Mouse (Mus musculus): ENCODE results near the gene Celsr1. TPM values are rescaled to one million over a fixed set of nuclear protein-coding genes. Genes with fewer than 3 reads are reported as not detected.
A peak's percentile ranks its signal among the peaks of the same experiment; 100 is the strongest.
"Not testable (repeated sequence)": the region's sequence is repeated elsewhere in the genome, so short reads cannot be mapped to it uniquely, and the experiment has no call there.

The Celsr1 gene
- total and polyA plus RNA-seq, 2 experiments from 2014 or later = 0.99 to 16.4 TPM

DNA sequence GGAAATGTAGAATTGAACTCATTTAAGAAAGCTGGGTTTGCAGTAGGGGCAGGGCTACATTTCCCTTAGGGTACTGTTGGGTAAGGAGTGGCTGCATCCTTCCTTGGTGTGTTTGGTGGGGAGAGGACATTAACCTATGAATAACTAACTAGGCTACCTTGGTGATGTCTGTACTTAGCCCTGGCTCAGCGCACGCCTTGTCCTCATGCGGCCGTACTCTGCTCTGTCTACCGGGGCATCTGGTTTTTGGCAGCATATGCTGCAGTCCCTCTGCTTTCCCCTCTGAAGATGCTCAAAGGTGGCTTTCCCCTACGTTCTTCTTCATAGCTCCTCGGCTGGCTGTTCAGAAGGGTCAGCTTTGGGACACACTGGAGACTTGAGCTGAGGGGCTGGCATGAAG, 156.2 kb downstream of the Celsr1 start:
- Histone ChIP-seq H3K4me1 (ENCODE audit: insufficient read depth, low read length) (peaks cover 14% of the 10 kb centered on the region; the same call in 1 of the 2 replicates), H3K27ac (no peak overlapping the region), H3K4me3 (ENCODE audit: low read length) (no peak overlapping the region), H3K27me3 (ENCODE audit: insufficient read depth, low read length) (no peaks in the 10 kb centered on the region), H3K4me2 (ENCODE audit: low read depth, low read length) (no peak overlapping the region), H3K36me3 (ENCODE audit: insufficient read depth, low read length) (peaks cover under 1% of the 10 kb centered on the region), H3K9ac (replicated peaks; ENCODE audit: low read length) (no peak overlapping the region), H3K9me3 (ENCODE audit: low read length) (no peaks in the 10 kb centered on the region)
- TF ChIP-seq CTCF (IDR thresholded peaks at IDR 0.05; ENCODE audit: low read depth) = no peak
- DNase-seq (ENCODE audit: low spot score) (no peak), ATAC-seq (no peak)
- 91% methylated on average over 7 of the region's 7 CpGs for WGBS

DNA sequence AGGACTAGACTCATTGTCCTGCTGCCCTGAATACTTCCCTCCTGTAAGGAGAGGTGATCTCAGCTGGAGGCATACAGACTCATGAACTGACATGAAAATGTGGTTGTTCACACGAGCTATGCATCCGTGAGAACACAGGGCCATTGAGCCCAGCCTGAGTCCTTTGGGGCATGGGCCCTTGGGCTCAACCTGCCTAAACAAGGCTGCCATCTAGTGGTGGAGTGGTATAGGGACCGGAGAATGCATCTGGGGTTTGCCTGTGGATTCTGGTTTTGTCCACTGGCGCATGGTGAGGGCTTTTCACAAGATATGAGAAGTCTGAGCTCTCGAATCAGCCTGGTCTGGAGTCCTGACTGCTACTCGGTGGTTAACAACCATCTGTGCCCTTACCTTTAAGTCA, 165.9 kb downstream of the Celsr1 start:
- Histone ChIP-seq H3K4me1 (ENCODE audit: insufficient read depth, low read length) (no peaks in the 10 kb centered on the region), H3K9me3 (ENCODE audit: low read length) (no peaks in the 10 kb centered on the region), H3K36me3 (ENCODE audit: insufficient read depth, low read length) (no peaks in the 10 kb centered on the region), H3K4me2 (ENCODE audit: low read depth, low read length) (no peak overlapping the region), H3K27me3 (ENCODE audit: insufficient read depth, low read length) (no peaks in the 10 kb centered on the region), H3K27ac (no peak overlapping the region), H3K4me3 (ENCODE audit: low read length) (no peak overlapping the region), H3K9ac (replicated peaks; ENCODE audit: low read length) (no peak overlapping the region)
- ATAC-seq (peak; percentile 71), DNase-seq (ENCODE audit: low spot score) (peak; percentile 80)
- 48% methylated on average over 6 of the region's 6 CpGs for WGBS
- TF ChIP-seq CTCF (IDR thresholded peaks at IDR 0.05; ENCODE audit: low read depth) = peak; percentile 93

DNA sequence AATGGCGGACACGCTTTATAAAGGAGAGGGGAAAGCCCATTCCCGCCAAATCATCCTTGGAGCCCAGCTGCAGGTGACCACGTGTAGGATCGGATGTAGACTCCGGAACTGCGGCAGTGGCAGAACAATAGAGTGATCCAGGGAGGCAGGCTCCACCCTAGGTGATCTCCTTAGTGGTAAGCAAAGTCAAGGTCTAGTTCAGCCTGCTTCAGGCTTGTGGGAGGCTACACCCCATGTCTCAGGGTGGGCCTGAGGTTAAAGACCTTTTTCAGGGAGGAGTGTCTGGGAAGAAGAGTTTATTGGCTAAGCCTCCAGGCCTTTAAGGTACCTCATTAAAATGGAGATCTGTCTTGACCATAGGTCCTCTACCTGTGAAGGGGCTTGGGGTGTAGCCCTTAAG, 167.7 kb downstream of the Celsr1 start:
- H3K9me3 ChIP-seq (ENCODE audit: low read length); H3K4me1 ChIP-seq (ENCODE audit: insufficient read depth, low read length); H3K4me3 ChIP-seq (ENCODE audit: low read length); ATAC-seq; H3K27ac ChIP-seq; DNase-seq (ENCODE audit: low spot score); H3K9ac ChIP-seq (replicated peaks; ENCODE audit: low read length); H3K4me2 ChIP-seq (ENCODE audit: low read depth, low read length); H3K36me3 ChIP-seq (ENCODE audit: insufficient read depth, low read length); H3K27me3 ChIP-seq (ENCODE audit: insufficient read depth, low read length): not testable (repeated sequence)
- 94% methylated on average over 7 of the region's 7 CpGs for WGBS

DNA sequence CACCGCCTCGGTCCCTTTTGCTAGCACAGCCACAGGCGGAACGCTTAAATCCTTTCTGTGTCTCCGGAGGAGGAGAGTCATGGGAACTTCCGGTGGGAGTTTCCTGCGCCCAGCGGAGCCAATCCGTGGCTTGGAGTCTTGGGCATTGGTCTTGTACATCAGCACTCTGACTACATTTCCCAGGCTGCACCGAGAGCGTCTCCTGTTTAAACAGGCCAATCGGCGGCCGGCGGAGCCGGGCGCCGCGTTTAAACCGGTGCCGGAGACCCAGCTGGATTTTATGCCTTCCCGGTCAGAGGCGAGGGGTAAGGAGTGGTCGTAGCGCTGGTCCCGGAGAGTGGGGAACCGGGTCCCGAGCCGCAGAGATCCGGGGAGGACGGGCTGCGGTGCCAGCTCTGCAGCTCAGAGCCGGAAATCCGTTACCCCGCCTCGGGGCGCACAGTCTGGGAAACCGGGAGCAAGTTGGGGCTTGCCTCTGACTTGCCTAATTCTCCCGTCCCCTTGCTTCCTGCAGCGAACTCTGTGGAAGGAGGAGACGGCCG, 174.0 kb downstream of the Celsr1 start, which contains the start of gene Gtse1:
Gene Gtse1, plus strand, starts transcription at position 256 of the 542 bp plus-strand sequence.
- under 1% methylated on average over 42 of the region's 42 CpGs for WGBS
- Histone ChIP-seq H3K4me2 (ENCODE audit: low read depth, low read length) (peak within 1 kb of the TSS; percentile 86), H3K36me3 (ENCODE audit: insufficient read depth, low read length) (no peaks in the 10 kb centered on the region), H3K4me1 (ENCODE audit: insufficient read depth, low read length) (peaks cover 4% of the 10 kb centered on the region; the same call in 1 of the 2 replicates), H3K4me3 (ENCODE audit: low read length) (peak within 1 kb of the TSS; percentile 60), H3K27ac (peak within 1 kb of the TSS; percentile 90), H3K9ac (replicated peaks; ENCODE audit: low read length) (peak within 1 kb of the TSS; percentile 73), H3K27me3 (ENCODE audit: insufficient read depth, low read length) (no peaks in the 10 kb centered on the region), H3K9me3 (ENCODE audit: low read length) (no peaks in the 10 kb centered on the region)
- peak; percentile 99 for DNase-seq (ENCODE audit: low spot score)
- no peak for TF ChIP-seq CTCF (IDR thresholded peaks at IDR 0.05; ENCODE audit: low read depth)
- ATAC-seq = peak; percentile 99

DNA sequence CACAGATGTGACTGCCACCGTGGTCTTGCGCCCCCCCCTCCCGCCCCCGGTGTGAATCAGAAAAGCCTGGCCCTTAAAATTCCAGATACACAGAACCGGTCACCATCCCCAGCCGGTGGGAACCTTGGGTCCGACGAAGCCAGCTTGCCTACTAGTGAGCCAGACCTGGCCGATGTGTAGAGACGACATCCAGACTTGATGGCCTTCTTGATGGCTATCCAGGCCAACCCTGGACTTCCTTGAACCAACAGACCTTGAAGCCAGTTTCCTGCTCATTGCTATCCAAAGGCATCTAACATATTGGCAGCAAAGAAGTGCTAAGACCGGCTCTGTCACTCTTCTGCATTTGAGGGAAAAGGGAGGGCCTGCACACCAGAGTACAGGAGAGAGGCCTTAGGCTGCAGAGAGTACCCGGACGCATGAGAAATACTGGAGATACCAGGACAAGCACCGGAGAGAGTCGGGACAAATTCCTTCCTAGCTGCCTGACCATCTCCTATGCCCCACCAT, 174.5 kb downstream of the Celsr1 start:
- Histone ChIP-seq H3K9me3 (ENCODE audit: low read length) (no peaks in the 10 kb centered on the region), H3K4me1 (ENCODE audit: insufficient read depth, low read length) (peaks cover 4% of the 10 kb centered on the region; the same call in 1 of the 2 replicates), H3K4me2 (ENCODE audit: low read depth, low read length) (peak overlapping the region; percentile 66), H3K27me3 (ENCODE audit: insufficient read depth, low read length) (no peaks in the 10 kb centered on the region), H3K36me3 (ENCODE audit: insufficient read depth, low read length) (no peaks in the 10 kb centered on the region), H3K4me3 (ENCODE audit: low read length) (peak overlapping the region; percentile 60), H3K27ac (peak overlapping the region; percentile 90), H3K9ac (replicated peaks; ENCODE audit: low read length) (peak overlapping the region; percentile 73)
- DNase-seq (ENCODE audit: low spot score) (no peak), ATAC-seq (no peak)
- 11% methylated on average over 15 of the region's 15 CpGs for WGBS
- no peak for TF ChIP-seq CTCF (IDR thresholded peaks at IDR 0.05; ENCODE audit: low read depth)

DNA sequence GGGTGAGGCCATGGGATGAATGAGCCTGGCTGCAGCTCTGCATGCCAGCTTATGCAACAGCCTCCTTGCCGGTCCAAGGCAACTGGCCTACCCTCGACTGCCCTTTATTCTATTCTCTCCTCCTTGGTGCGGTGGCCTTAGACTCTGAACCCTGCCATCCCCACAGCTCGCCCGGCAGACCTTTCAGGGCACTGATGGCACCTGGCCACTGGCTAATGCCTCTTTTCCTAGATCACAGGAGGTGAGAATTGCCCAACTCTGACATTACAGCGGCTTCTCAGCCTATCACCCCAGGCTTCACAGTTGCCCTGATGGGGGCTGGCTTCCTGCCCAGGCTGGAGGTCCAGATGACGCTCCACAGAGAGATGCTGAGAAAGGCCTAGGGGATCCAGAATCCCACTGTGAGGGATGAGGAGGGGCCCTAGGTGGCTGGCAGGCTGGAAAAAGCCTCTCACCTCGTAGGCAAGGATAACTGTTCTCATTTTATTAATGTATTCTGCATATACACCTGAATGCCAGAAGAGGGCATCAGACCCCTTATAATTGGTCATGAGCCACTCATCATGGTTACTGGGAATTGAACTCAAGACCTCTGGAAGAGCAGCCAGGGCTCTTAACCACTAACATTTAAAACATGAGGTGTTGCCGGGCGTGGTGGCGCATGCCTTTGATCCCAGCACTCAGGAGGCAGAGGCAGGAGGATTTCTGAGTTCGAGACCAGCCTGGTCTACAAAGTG, 181.8 kb downstream of the Celsr1 start:
- no peaks in the 10 kb centered on the region for H3K4me1 ChIP-seq (ENCODE audit: insufficient read depth, low read length)
- no peaks in the 10 kb centered on the region for H3K9me3 ChIP-seq (ENCODE audit: low read length)
- TF ChIP-seq CTCF (IDR thresholded peaks at IDR 0.05; ENCODE audit: low read depth) = peak; percentile 29; the same call in 1 of the 2 replicates
- 69% methylated on average over 12 of the region's 12 CpGs for WGBS
- H3K27me3 ChIP-seq (ENCODE audit: insufficient read depth, low read length) = no peaks in the 10 kb centered on the region
- no peak overlapping the region for H3K4me3 ChIP-seq (ENCODE audit: low read length)
- no peak overlapping the region for H3K9ac ChIP-seq (replicated peaks; ENCODE audit: low read length)
- no peaks in the 10 kb centered on the region for H3K36me3 ChIP-seq (ENCODE audit: insufficient read depth, low read length)
- H3K4me2 ChIP-seq (ENCODE audit: low read depth, low read length) = no peak overlapping the region
- H3K27ac ChIP-seq = no peak overlapping the region
- ATAC-seq = no peak
- DNase-seq (ENCODE audit: low spot score) = peak; percentile 12

Other genes with a start within 250 kb of the Celsr1 start
- 21.0 and 32.6 TPM in 2 replicates for gene Cdpf1, start 222.1 kb downstream of the Celsr1 start, total RNA-seq (2014; rRNA removed)
- gene Cdpf1, start 222.1 kb downstream of the Celsr1 start, polyA plus RNA-seq (2015; fragmentation: Nextera tagmentation; extraction: Ambion mirVana) = 22.9 and 25.0 TPM in 2 replicates
- 0.26 and 1.0 TPM in 2 replicates for gene Pkdrej, start 212.0 kb downstream of the Celsr1 start, total RNA-seq (2014; rRNA removed)
- 0.06 and 0.13 TPM in 2 replicates for gene Pkdrej, start 212.0 kb downstream of the Celsr1 start, polyA plus RNA-seq (2015; fragmentation: Nextera tagmentation; extraction: Ambion mirVana)
- gene Ttc38, start 201.5 kb downstream of the Celsr1 start, total RNA-seq (2014; rRNA removed) = 4.7 and 5.4 TPM in 2 replicates
- gene Ttc38, start 201.5 kb downstream of the Celsr1 start, polyA plus RNA-seq (2015; fragmentation: Nextera tagmentation; extraction: Ambion mirVana) = 2.0 and 3.1 TPM in 2 replicates
- 10.4 and 10.5 TPM in 2 replicates for gene Gtse1, start 174.0 kb downstream of the Celsr1 start, total RNA-seq (2014; rRNA removed)
- 4.9 and 5.4 TPM in 2 replicates for gene Gtse1, start 174.0 kb downstream of the Celsr1 start, polyA plus RNA-seq (2015; fragmentation: Nextera tagmentation; extraction: Ambion mirVana)
- 21.6 and 30.4 TPM in 2 replicates for gene Trmu, start 154.5 kb downstream of the Celsr1 start, total RNA-seq (2014; rRNA removed)
- gene Trmu, start 154.5 kb downstream of the Celsr1 start, polyA plus RNA-seq (2015; fragmentation: Nextera tagmentation; extraction: Ambion mirVana) = 35.1 and 39.5 TPM in 2 replicates
- gene Gramd4, start 23.9 kb upstream of the Celsr1 start, total RNA-seq (2014; rRNA removed) = 36.2 and 40.9 TPM in 2 replicates
- gene Gramd4, start 23.9 kb upstream of the Celsr1 start, polyA plus RNA-seq (2015; fragmentation: Nextera tagmentation; extraction: Ambion mirVana) = 18.6 and 19.0 TPM in 2 replicates
- 46.3 and 52.1 TPM in 2 replicates for gene Cerk, start 152.4 kb upstream of the Celsr1 start, total RNA-seq (2014; rRNA removed)
- 23.4 and 23.6 TPM in 2 replicates for gene Cerk, start 152.4 kb upstream of the Celsr1 start, polyA plus RNA-seq (2015; fragmentation: Nextera tagmentation; extraction: Ambion mirVana)
- gene Tbc1d22a, start 180.7 kb upstream of the Celsr1 start, total RNA-seq (2014; rRNA removed) = 17.4 and 26.2 TPM in 2 replicates
- gene Tbc1d22a, start 180.7 kb upstream of the Celsr1 start, polyA plus RNA-seq (2015; fragmentation: Nextera tagmentation; extraction: Ambion mirVana) = 12.8 and 13.6 TPM in 2 replicates